Mouse (Mus musculus) adrenal gland, adult 18-20 months (tissue): ENCODE results near the gene Get4. TPM values are rescaled to one million over a fixed set of nuclear protein-coding genes. Genes with fewer than 3 reads are reported as not detected.

ENCODE experiments used
- DNase-seq, 2 experiments: peaks; one replicate each; pipeline ENCODE4 v3.0.0; 2021 to 2022; ENCODE audit warnings: low spot score in 2 of 2
- total RNA-seq, 2 experiments: library from RNA; stranded (reverse); gene quantifications; 1 replicate in 1 of 2; 2 replicates in 1 of 2; pipeline ENCODE4 v1.2.3; 2021

Get4 gene
- total RNA-seq, 2 experiments from 2014 or later = 65.4 to 93.6 TPM

DNA sequence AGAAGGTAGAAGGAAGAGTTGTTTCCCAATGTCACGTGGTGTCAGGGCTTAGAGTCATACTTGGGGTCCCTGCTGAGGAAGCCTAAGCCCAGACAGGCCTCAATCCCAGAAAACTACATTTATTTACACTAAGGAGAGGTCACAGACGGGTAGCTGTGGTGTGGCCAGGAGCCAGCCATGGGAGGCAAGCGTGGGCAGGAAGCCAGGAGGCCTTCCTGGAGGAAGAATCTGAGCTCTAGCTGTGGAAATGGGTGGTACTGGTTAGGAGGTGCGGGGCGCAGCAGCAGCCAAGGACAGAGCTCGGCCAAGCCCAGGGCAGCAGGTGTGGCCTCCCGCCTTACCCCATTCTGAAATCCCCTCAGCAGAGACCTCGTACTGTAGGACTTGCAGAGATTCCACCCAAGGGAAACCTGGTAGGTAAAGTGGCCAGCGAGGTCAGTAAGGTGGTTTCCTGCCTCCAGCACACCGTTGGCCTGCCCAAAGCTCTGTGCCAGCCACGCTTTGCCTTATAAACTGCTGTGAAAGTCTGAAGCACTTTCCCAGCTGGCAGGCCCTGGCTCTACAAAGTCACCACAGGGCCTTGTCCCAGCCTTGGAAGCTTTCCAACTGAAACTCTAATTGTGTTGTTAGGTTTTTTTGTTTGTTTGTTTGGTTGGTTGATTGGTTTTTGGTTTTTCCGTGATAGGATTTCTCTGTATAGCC, 63.0 kb downstream of the Get4 start:
- DNase-seq = no peak

GRCm38 (mm10) chr5:139316982-139317675, 65.0 kb downstream of the Get4 start:
- no peak for DNase-seq

- DNase-seq = no peak
Measured at GRCm38 (mm10) chr5:139317751-139318504, 65.8 kb downstream of the Get4 start.

Other genes with a start within 250 kb of the Get4 start
- 10 to 100 TPM; 44.4 to 67.4 TPM for gene Prkar1b, start 102.3 kb upstream of the Get4 start, total RNA-seq
- gene Dnaaf5, start 102.1 kb upstream of the Get4 start, total RNA-seq = 10 to 100 TPM; 17.1 to 19.4 TPM
- gene Sun1, start 51.7 kb upstream of the Get4 start, total RNA-seq = 10 to 100 TPM; 59.1 to 83.8 TPM
- 10 to 100 TPM in 1 of 2 experiments, 1 to 10 TPM in 1; 4.5 to 11.6 TPM for gene Adap1, start 73.3 kb downstream of the Get4 start, total RNA-seq
- 100 to 1,000 TPM in 1 of 2 experiments, 10 to 100 TPM in 1; 75.7 to 130 TPM for gene Cox19, start 99.1 kb downstream of the Get4 start, total RNA-seq
- gene Cyp2w1, start 100.3 kb downstream of the Get4 start, total RNA-seq = not detected
- 10 to 100 TPM; 11.0 to 23.9 TPM for gene Gpr146, start 125.4 kb downstream of the Get4 start, total RNA-seq
- under 1 TPM; 0.53 to 0.93 TPM for gene C130050O18Rik, start 153.0 kb downstream of the Get4 start, total RNA-seq
- gene Gper1, start 170.8 kb downstream of the Get4 start, total RNA-seq = 1 to 10 TPM; 3.3 to 4.9 TPM
- 1 to 10 TPM; 8.0 to 8.4 TPM for gene 3110082I17Rik, start 208.2 kb downstream of the Get4 start, total RNA-seq
- gene Zfand2a, start 232.2 kb downstream of the Get4 start, total RNA-seq = 10 to 100 TPM; 36.4 to 38.9 TPM